Mouse (Mus musculus) embryonic facial prominence, embryonic 14.5 days (tissue): ENCODE results near the gene Lrrc4b. TPM values are rescaled to one million over a fixed set of nuclear protein-coding genes. Genes with fewer than 3 reads are reported as not detected.
A peak's percentile ranks its signal among the peaks of the same experiment; 100 is the strongest.

Source experiments
- ATAC-seq: fragments of 200-750 bp; cut with Nextera tagmentation; 2 replicates; pipeline ENCODE4 v1.8.0; 2017; ENCODE audit warnings: low read depth, moderate number of reproducible peaks, moderate TSS enrichment
- DNase-seq: peaks from one replicate; pipeline ENCODE4 v3.0.0-alpha.2; 2015; ENCODE audit warnings: low spot score
- H3K27ac ChIP-seq: fragments of 300-500 bp; sonication (generic); replicated peaks from 2 replicates; pipeline ENCODE4 v1.5.1; 2014; ENCODE audit warnings: low read depth, mild to moderate bottlenecking, low read length, moderate library complexity
- H3K27me3 ChIP-seq: fragments of 300-500 bp; sonication (generic); replicated peaks from 2 replicates; pipeline ENCODE4 v1.6.1; 2014; ENCODE audit warnings: low read length; ENCODE audit not compliant: control insufficient read depth, insufficient read depth
- H3K36me3 ChIP-seq: fragments of 300-500 bp; sonication (generic); 2 replicates; pipeline ENCODE4 v1.6.1; 2014; ENCODE audit warnings: low read length, mixed read lengths; ENCODE audit not compliant: control insufficient read depth, insufficient read depth
- H3K4me1 ChIP-seq: fragments of 300-500 bp; sonication (generic); 2 replicates; pipeline ENCODE4 v1.6.1; 2014; ENCODE audit warnings: antibody characterized with exemption, low read length; ENCODE audit not compliant: control insufficient read depth, insufficient read depth
- H3K4me2 ChIP-seq: fragments of 300-500 bp; sonication (generic); 2 replicates; pipeline ENCODE4 v1.6.1; 2014; ENCODE audit warnings: low read depth, mild to moderate bottlenecking, low read length, moderate library complexity, mixed read lengths
- H3K4me3 ChIP-seq: fragments of 300-500 bp; sonication (generic); 2 replicates; pipeline ENCODE4 v1.5.1; 2014; ENCODE audit warnings: low read depth, mild to moderate bottlenecking, low read length
- H3K9ac ChIP-seq: fragments of 300-500 bp; sonication (generic); 2 replicates; pipeline ENCODE4 v1.6.1; 2014; ENCODE audit warnings: low read depth, mild to moderate bottlenecking, low read length, moderate library complexity, mixed read lengths
- H3K9me3 ChIP-seq: fragments of 300-500 bp; sonication (generic); 2 replicates; pipeline ENCODE4 v1.6.1; 2016; ENCODE audit warnings: low read length; ENCODE audit not compliant: control insufficient read depth
- WGBS: fragments of 180-500 bp; shearing (Covaris S2); extraction: QIAGEN DNeasy Blood & Tissue Kit; methylation state at CpG from one replicate; pipeline ENCODE4 v1.1.7; 2014; 5-methylcytosine and 5-hydroxymethylcytosine counted together
- polyA plus RNA-seq: library from polyadenylated mRNA; unstranded; fragments of >200 nt; fragmentation: Nextera tagmentation; extraction: Ambion mirVana; gene quantifications from 2 replicates; pipeline ENCODE4 v1.2.1, GENCODE M21; 2014

Lrrc4b gene
- polyA plus RNA-seq, 1 experiment from 2014 or later = 2.1 TPM

DNA sequence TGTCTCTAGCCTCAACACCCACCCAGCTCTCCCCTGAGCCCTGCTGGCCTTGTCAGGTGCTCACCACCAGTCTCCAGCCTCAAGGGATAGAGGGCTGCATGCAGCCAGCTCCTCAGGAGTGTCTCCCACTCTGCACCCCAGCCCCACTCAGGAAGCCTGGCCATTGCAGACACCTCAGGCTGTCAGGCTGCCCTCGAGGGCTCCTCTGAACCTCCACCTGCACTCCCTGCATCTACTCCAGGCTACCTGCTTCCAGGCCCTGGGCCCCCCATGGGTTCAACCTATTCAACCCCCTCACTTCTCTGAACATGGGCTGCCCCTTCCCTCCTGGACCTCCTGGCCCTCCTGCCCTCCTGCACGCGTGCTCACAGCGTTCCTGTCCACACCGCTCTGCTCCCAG, 62.6 kb downstream of the Lrrc4b start:
- 93% methylated on average over 5 of the region's 5 CpGs for WGBS
- DNase-seq = no peak
- Histone ChIP-seq H3K4me3 (no peak overlapping the region), H3K9me3 (no peaks in the 10 kb centered on the region), H3K9ac (no peak overlapping the region), H3K27ac (no peak overlapping the region), H3K36me3 (peaks cover 54% of the 10 kb centered on the region), H3K4me2 (no peak overlapping the region), H3K4me1 (peaks cover 7% of the 10 kb centered on the region), H3K27me3 (no peaks in the 10 kb centered on the region)
- no peak for ATAC-seq

- no peaks in the 10 kb centered on the region for H3K27me3 ChIP-seq
- H3K4me2 ChIP-seq = no peak overlapping the region
- DNase-seq (no peak), ATAC-seq (no peak)
- WGBS = 92% methylated on average over 19 of the region's 21 CpGs
- H3K36me3 ChIP-seq = peaks cover 54% of the 10 kb centered on the region
- no peak overlapping the region for H3K4me3 ChIP-seq
- peaks cover 7% of the 10 kb centered on the region for H3K4me1 ChIP-seq
- H3K27ac ChIP-seq = no peak overlapping the region
- no peak overlapping the region for H3K9ac ChIP-seq
- H3K9me3 ChIP-seq = no peaks in the 10 kb centered on the region
Observed at GRCm38 (mm10) chr7:44492166-44492826, 63.5 kb downstream of the Lrrc4b start.

DNA sequence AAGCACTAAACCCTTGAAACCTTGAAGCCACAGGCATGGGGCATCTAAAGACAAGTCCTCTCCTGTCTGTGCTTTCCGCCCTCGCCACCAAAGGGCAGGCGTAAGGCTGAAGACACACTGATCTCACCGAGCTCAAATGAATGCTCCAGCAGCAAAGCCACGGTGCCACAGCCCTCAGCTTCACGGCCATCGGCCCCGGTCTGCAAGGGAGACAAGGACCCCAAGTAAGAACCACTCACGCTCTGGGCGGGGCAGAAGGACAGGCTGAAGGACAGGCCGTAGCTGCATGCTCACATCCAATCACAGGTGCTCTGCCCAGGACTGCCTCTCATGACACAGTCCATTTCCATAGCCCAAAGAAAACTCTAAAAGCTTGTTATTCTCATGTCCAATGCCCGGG, 65.9 kb downstream of the Lrrc4b start:
- ATAC-seq (no peak), DNase-seq (no peak)
- no peak overlapping the region for H3K27ac ChIP-seq
- WGBS = 94% methylated on average over 12 of the region's 12 CpGs
- H3K9me3 ChIP-seq = no peaks in the 10 kb centered on the region
- H3K4me1 ChIP-seq = peaks cover 7% of the 10 kb centered on the region
- H3K4me2 ChIP-seq = no peak overlapping the region
- H3K4me3 ChIP-seq = no peak overlapping the region
- peaks cover 43% of the 10 kb centered on the region for H3K36me3 ChIP-seq
- no peaks in the 10 kb centered on the region for H3K27me3 ChIP-seq
- H3K9ac ChIP-seq = no peak overlapping the region

DNA sequence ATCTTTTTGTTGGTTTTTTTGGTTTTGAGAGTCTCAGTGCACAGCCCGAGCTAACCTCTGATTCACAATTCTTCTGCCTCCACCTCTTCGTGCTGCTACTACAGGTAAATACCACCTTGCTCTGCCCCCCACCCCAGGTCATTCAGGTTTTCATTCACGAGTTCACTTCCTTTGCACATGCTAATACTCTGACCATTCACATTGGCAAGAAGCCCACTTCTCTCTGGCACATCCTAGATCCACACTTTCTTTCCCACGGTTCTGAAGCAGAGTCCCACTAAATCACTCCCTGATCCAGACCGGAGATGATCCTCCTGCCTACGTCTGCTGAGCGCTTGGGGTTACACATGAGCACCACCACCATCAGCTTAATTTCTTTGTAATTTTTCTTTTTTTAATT, 66.3 kb downstream of the Lrrc4b start:
- ATAC-seq = no peak
- Histone ChIP-seq H3K9me3 (no peaks in the 10 kb centered on the region), H3K9ac (no peak overlapping the region), H3K36me3 (peaks cover 43% of the 10 kb centered on the region), H3K4me3 (peak overlapping the region; percentile 76), H3K27me3 (no peaks in the 10 kb centered on the region), H3K27ac (no peak overlapping the region), H3K4me1 (peaks cover 7% of the 10 kb centered on the region), H3K4me2 (peak overlapping the region; percentile 85)
- WGBS = 84% methylated on average over 7 of the region's 7 CpGs
- no peak for DNase-seq

GRCm38 (mm10) chr7:44495992-44496770, 67.4 kb downstream of the Lrrc4b start, which contains the start of the genes Emc10 and Fam71e1:
Gene Emc10 (minus strand): TSS chr7:44496529.
Gene Fam71e1 (plus strand): TSS chr7:44496581.
- Histone ChIP-seq H3K9ac (peak within 1 kb of the TSS; percentile 85), H3K4me3 (peak within 1 kb of the TSS; percentile 76), H3K4me2 (peak within 1 kb of the TSS; percentile 85), H3K27me3 (no peaks in the 10 kb centered on the region), H3K36me3 (peaks cover 33% of the 10 kb centered on the region), H3K27ac (peak within 1 kb of the TSS; percentile 94), H3K4me1 (peaks cover 7% of the 10 kb centered on the region), H3K9me3 (no peaks in the 10 kb centered on the region)
- DNase-seq = peak; percentile 98
- ATAC-seq = peak; percentile 95
- WGBS = 1% methylated on average over 53 of the region's 58 CpGs

DNA sequence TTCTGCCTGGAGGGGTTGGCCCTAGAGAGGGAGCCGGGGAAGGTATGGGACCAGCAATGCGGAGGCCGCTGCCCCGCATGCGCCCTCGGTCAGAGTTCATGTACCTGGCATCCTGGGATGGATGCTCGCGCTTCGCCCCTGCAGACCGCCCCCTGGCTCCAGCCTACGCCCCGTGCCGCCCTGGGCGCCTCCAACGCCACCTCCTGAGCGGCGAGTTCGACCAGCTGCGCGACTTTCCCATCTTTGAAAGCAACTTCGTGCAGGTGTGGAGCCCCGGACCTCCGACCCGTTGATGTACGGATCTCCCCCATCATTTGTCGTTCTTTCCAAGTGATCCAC, 67.9 kb downstream of the Lrrc4b start:
- H3K36me3 ChIP-seq = peaks cover 28% of the 10 kb centered on the region
- H3K27ac ChIP-seq = peak overlapping the region; percentile 94
- H3K27me3 ChIP-seq = no peaks in the 10 kb centered on the region
- ATAC-seq = no peak
- no peak for DNase-seq
- peak overlapping the region; percentile 84 for H3K4me2 ChIP-seq
- peak overlapping the region; percentile 76 for H3K4me3 ChIP-seq
- peak overlapping the region; percentile 85 for H3K9ac ChIP-seq
- H3K4me1 ChIP-seq = peaks cover 7% of the 10 kb centered on the region
- WGBS = 0% methylated on average over 13 of the region's 26 CpGs
- no peaks in the 10 kb centered on the region for H3K9me3 ChIP-seq

GRCm38 (mm10) chr7:44497361-44498055, 68.7 kb downstream of the Lrrc4b start:
- Histone ChIP-seq H3K4me1 (peaks cover 7% of the 10 kb centered on the region), H3K36me3 (peaks cover 20% of the 10 kb centered on the region), H3K27ac (no peak overlapping the region), H3K4me3 (peak overlapping the region; percentile 76), H3K27me3 (no peaks in the 10 kb centered on the region), H3K9me3 (no peaks in the 10 kb centered on the region), H3K4me2 (peak overlapping the region; percentile 84), H3K9ac (no peak overlapping the region)
- WGBS = 90% methylated on average over 10 of the region's 10 CpGs
- ATAC-seq = no peak
- DNase-seq = no peak

DNA sequence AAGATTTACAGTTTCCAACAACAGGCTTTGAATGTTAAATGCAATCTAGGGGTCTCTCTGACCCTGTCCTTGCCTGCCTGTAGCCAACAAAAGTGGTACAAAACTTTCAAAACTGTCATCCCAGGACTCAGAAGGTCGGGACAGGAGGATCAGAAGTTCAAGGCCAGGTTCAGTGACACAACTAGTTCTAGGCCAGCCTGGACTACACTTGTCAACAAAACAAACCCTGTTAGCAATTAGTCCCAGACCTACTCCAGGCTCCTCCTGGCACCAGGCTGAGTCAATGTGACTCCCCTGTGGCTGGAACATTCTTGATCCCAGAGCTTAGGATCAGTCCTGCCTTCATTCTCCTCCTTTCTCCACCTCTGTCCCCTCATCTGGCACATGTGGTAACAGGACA, 70.1 kb downstream of the Lrrc4b start:
- H3K4me1 ChIP-seq = peaks cover 7% of the 10 kb centered on the region
- no peaks in the 10 kb centered on the region for H3K27me3 ChIP-seq
- H3K4me3 ChIP-seq = no peak overlapping the region
- no peak overlapping the region for H3K9ac ChIP-seq
- no peak overlapping the region for H3K27ac ChIP-seq
- H3K36me3 ChIP-seq = peaks cover 7% of the 10 kb centered on the region
- no peak for DNase-seq
- no peaks in the 10 kb centered on the region for H3K9me3 ChIP-seq
- H3K4me2 ChIP-seq = no peak overlapping the region
- WGBS = 75% methylated on average over 1 of the region's 1 CpGs
- no peak for ATAC-seq
